Mouse (Mus musculus): Measurements from ENCODE around the gene Mpzl2.

DNA sequence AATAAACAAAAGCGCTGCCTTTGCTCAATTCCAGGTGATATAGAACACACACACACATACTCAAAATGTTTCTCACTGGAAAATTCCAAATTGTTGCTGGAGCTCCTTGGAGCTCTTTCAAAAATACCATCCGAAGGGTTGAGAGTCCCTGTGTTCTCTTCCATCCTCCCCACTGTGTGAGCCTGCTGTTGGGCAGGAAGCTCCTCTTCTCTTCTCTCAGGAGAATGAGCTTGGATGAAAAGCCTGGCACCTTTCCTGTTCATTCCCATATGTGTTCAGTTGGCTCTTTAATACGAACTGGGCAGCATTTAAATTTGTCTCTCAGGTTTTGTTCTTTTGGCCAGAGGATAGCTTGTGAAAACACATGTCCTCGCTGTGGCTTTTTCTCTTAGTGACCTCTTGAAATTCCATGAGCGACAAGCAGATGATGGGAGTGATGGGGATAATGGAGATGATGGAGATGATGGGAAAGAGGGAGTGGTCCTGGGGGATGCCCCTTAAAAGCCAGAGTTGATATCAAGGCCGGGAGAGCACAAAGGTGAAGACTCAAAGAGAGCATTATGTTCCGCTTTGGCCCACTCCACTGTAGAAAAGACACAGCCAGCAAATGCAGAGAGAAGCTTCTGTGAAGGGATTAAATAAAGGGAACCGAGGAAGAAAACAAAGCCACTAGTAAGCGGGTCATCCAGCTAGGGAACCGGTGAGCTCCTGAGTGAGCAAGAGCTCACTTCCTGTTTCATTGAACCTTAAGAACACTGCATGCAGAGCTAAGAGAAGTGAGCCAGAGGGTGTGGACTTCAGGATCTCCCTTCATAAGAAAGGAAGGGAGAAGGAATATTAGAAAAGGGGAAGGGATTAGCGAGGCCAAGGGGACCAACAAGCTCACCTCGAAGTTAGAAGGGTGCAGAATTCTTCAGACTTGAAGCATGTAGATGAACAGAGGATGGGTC is 46.4 kb downstream of the Mpzl2 start:
- no peak for TF ChIP-seq CTCF (conservative IDR thresholded peaks at IDR 0.05; ENCODE audit: insufficient read depth, insufficient read length, low read depth, low read length)
- TF ChIP-seq POLR2A (IDR thresholded peaks at IDR 0.05; ENCODE audit: low read depth, low read length) = no peak

Measured in kidney, adult 2 months (tissue).